Mouse (Mus musculus): ENCODE data around the gene Il12rb1.

DNA sequence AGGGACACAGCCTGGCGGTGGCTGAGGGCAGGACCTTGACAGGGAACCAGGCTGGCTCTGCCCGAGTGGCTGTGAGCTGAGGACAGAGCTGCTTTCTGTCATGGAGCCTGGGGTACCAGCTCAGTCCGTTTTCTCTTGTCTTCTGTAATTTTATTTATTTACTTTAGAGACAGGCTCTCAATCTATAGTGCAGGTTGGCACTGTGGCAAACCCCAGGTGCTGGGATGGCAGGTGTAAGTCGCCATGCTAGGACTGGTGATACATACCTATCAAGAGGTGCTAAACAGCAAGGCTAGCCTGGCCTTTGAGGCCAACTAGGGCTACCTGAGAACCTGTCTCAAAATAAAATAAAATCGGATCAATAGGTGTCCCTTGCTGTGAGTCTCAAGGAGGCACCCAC lies 47.8 kb downstream of the Il12rb1 start:
- no peak for TF ChIP-seq CTCF (IDR thresholded peaks at IDR 0.05; ENCODE audit: low read depth, low read length)
- no peak for TF ChIP-seq POLR2A (IDR thresholded peaks at IDR 0.05; ENCODE audit: borderline replicate concordance, low read depth, low read length)
